Mouse (Mus musculus) erythroblast, embryonic 14.5 days (primary cell): Measurements from ENCODE around the gene Erbb2. TPM values are rescaled to one million over a fixed set of nuclear protein-coding genes. Genes with fewer than 3 reads are reported as not detected.
"Not testable (repeated sequence)": the region's sequence is repeated elsewhere in the genome, so short reads cannot be mapped to it uniquely, and the experiment has no call there.

ENCODE experiments used
- H3K27me3 ChIP-seq: 2 replicates; pipeline ENCODE4 v1.6.1; 2012; ENCODE audit warnings: inconsistent platforms; ENCODE audit not compliant: control insufficient read depth
- H3K36me3 ChIP-seq: 2 replicates; pipeline ENCODE4 v1.6.1; 2012; ENCODE audit warnings: mild to moderate bottlenecking, inconsistent platforms; ENCODE audit not compliant: control insufficient read depth
- H3K4me1 ChIP-seq: 2 replicates; pipeline ENCODE4 v1.6.1; 2012; ENCODE audit warnings: inconsistent platforms; ENCODE audit not compliant: control insufficient read depth
- H3K4me3 ChIP-seq: replicated peaks from 2 replicates; pipeline ENCODE3; 2012; ENCODE audit warnings: moderate library complexity, mild to moderate bottlenecking, inconsistent platforms
- H3K9me3 ChIP-seq: 2 replicates; pipeline ENCODE4 v1.6.1; 2012; ENCODE audit warnings: low read length, inconsistent platforms, mixed read lengths; ENCODE audit not compliant: control insufficient read depth
- GATA1 ChIP-seq: IDR thresholded peaks from 2 replicates; pipeline ENCODE4 v1.6.1; 2012; ENCODE audit warnings: low read length, inconsistent platforms, mixed read lengths
- TAL1 ChIP-seq: IDR thresholded peaks from 3 replicates; pipeline ENCODE4 v1.6.1; 2012; ENCODE audit warnings: low read length, inconsistent platforms, mixed read lengths
- polyA plus RNA-seq: library from polyadenylated mRNA; stranded (reverse); fragments of >175 nt; gene quantifications from 2 replicates; pipeline ENCODE4 v1.2.3, GENCODE M21; 2012

The Erbb2 gene
- polyA plus RNA-seq, 1 experiment, result 0.01 TPM

DNA sequence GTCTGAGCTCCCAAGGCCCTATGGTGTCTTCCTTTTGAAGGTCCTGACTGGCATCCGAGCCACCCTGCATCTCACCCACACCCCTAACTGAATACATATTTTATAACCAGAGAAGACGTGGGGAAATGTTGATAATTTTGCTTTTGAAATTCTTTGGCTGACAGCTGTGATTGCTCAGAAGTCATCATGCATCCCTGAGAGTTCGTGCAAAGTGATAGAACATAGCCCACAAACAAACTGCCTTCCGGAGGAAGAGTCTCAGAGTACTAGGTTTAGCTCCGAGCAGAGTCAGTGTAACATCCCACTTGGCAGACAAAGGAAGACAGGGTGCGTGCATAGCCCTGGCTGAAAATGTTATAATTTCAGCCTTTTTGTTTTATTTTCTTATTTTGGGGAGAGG lies 39.0 kb upstream of the Erbb2 start:
- Histone ChIP-seq H3K4me1 (no peaks in the 10 kb centered on the region; the same call in 1 of the 2 replicates), H3K4me3 (no peak overlapping the region), H3K36me3 (peaks cover 46% of the 10 kb centered on the region), H3K27me3 (no peaks in the 10 kb centered on the region), H3K9me3 (no peaks in the 10 kb centered on the region)
- no peak for TF ChIP-seq TAL1
- TF ChIP-seq GATA1, result no peak

DNA sequence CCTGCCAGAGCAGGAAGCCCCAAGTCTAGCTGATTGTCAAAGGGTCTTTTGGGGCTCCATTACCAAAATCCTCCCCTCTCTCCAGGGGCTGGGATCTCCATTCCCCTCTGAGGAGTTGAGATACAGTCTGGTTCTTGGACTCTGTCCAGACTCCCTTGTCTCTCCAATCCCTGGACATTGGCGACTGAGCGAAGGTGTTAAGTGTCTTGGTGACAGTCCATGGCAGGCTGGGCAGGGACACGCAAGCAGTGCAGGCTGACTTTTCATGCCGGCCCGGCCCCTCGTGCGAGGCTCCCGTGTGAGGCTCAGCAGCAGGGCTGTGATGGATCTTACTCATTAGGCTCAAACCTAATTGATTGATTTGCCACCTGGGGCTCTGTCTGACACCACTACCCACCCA lies 38.0 kb upstream of the Erbb2 start:
- TF ChIP-seq TAL1 (no peak), GATA1 (no peak)
- Histone ChIP-seq H3K9me3 (no peaks in the 10 kb centered on the region), H3K27me3 (no peaks in the 10 kb centered on the region), H3K4me3 (no peak overlapping the region), H3K36me3 (peaks cover 56% of the 10 kb centered on the region), H3K4me1 (no peaks in the 10 kb centered on the region; the same call in 1 of the 2 replicates)

DNA sequence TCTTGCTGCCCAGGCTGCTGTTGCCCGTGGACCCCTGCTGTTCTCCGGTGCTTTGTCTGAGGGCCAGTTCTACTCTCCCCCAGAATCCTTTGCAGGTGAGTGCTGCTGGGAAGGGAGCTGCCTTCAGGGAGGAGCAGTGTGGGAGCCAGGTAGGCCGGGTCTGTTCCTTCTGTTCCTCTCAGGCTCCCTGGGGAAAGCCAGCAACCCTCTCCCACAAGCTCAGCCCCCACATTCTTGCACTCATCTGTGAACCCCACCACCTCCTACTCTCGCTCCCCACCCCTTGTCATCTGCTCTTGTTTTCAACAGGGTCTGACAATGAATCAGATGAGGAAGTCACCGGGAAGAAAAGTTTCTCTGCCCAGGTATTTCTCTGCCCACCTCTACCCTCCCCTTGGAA lies 35.5 kb upstream of the Erbb2 start:
- TF ChIP-seq TAL1, result no peak
- TF ChIP-seq GATA1, result no peak

DNA sequence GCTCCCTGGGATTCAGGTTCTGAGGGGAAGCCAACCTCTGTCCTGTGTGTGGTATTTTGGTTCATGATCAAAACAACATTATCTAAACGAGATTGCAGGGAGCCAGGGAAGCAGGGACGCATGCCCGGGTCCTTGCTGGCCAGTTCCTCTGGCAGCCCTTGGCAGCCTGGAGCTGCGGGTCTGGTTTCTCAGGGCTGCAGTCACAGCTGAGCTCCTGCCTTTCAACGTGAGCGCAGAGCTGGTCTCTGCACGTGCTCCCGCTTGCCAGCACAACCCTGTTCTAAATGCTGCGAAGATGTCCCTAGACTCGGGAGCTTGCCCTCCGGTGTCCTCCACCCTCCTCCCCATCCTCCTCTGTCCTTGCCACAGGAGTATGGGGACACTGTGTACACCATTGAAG lies 34.5 kb upstream of the Erbb2 start:
- Histone ChIP-seq H3K4me1 (no peaks in the 10 kb centered on the region), H3K4me3 (no peak overlapping the region), H3K36me3 (peaks cover 72% of the 10 kb centered on the region), H3K9me3 (no peaks in the 10 kb centered on the region), H3K27me3 (no peaks in the 10 kb centered on the region)
- TF ChIP-seq GATA1, result no peak
- TF ChIP-seq TAL1, result no peak

More for the DNA sequence above, 35.5 kb upstream of the Erbb2 start:
- Histone ChIP-seq H3K36me3 (peaks cover 72% of the 10 kb centered on the region), H3K27me3 (no peaks in the 10 kb centered on the region), H3K9me3 (no peaks in the 10 kb centered on the region), H3K4me3 (no peak overlapping the region), H3K4me1 (no peaks in the 10 kb centered on the region; the same call in 1 of the 2 replicates)

DNA sequence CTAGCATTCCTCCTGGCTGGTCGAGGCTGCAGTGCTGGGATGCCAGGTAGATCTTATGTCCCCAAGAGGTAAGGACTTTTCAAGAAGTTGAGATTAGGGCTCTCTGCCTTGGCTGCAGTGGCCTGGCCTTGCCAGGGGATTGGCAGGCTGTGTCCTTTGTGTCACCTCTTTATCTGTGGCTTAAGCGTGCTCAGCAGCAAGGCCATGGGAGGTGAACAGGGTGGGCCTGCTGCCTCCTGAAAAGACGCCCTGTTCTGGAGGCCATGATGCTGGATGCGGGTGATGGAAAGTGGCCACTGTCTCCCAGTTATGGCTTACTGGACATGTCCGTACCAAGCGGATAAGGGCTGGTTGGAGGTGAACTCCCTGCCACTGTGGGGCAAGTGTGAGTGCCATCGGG lies 32.9 kb upstream of the Erbb2 start:
- no peak for TF ChIP-seq GATA1
- H3K9me3 ChIP-seq, result no peaks in the 10 kb centered on the region
- H3K4me3 ChIP-seq, result no peak overlapping the region
- no peaks in the 10 kb centered on the region for H3K4me1 ChIP-seq
- H3K36me3 ChIP-seq, result peaks cover 65% of the 10 kb centered on the region
- H3K27me3 ChIP-seq, result peaks cover 12% of the 10 kb centered on the region

DNA sequence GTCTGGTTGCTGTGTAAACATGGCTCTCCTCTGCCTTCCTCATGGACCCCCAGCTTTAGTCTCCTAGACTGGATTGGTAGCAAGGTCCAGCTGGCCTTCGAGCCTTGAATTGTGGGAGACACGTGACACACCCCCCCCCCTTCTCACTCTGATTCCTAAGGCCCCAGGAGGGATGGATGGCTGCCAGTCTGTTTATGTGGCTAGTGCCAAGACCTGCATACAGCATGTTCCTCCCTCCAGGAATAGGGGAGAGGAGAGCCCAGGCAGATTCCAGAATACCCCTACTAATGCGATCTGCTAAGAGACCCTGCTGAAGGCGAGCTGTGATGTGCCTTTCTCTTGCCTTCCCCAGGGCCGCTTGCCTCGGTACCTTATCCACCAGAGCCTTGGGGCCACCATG lies 32.2 kb upstream of the Erbb2 start:
- TF ChIP-seq TAL1 (no peak), GATA1 (no peak)
- H3K4me1 ChIP-seq, result no peaks in the 10 kb centered on the region
- peaks cover 57% of the 10 kb centered on the region for H3K36me3 ChIP-seq
- H3K4me3 ChIP-seq, result no peak overlapping the region
- H3K27me3 ChIP-seq, result peaks cover 20% of the 10 kb centered on the region
- no peaks in the 10 kb centered on the region for H3K9me3 ChIP-seq

DNA sequence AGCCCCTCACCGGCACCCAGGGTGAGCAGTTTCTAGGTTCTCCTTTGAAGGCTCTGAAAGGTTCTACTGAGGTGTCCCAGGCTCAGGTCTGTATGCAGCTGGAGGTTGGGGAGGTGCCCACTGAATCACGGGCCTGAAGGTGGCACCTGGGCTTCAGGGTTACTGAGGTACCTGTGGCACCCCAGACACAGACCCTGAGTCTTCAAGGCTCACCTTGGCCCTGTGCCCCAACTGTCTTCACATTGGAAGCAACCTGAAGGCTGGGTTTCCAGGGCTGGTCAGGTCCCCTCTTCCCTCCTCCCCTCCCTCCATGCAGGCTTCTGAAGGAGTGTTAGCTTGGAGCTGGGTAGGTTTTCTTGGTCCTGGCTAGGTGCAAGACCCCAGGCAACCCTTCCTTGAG lies 30.6 kb upstream of the Erbb2 start:
- Histone ChIP-seq H3K27me3 (peaks cover 35% of the 10 kb centered on the region), H3K4me1 (no peaks in the 10 kb centered on the region; the same call in none of the 2 replicates), H3K4me3 (no peak overlapping the region), H3K9me3 (no peaks in the 10 kb centered on the region), H3K36me3 (peaks cover 42% of the 10 kb centered on the region)
- no peak for TF ChIP-seq TAL1
- TF ChIP-seq GATA1, result no peak

DNA sequence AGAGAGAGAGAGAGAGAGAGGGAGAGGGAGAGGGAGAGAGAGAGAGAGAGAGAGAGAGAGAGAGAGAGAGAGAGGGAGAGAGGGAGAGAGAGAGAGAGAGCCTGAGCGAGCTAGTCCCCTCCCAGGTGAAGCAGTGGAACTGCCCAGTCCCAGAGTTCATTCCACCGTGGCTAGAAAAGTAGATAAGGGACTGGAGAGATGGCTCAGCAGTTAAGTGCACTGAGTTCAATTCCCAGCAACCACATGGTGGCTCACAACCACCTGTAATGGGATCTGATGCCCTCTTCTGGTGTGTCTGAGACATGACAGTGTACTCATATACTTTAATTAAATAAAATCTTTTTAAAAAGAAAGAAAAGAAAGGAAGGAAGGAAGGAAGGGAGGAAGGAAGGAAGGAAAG lies 29.9 kb upstream of the Erbb2 start:
- not testable (repeated sequence) for H3K4me3 ChIP-seq, H3K9me3 ChIP-seq, H3K4me1 ChIP-seq
- Histone ChIP-seq H3K27me3 (peaks cover 43% of the 10 kb centered on the region), H3K36me3 (peaks cover 34% of the 10 kb centered on the region)

DNA sequence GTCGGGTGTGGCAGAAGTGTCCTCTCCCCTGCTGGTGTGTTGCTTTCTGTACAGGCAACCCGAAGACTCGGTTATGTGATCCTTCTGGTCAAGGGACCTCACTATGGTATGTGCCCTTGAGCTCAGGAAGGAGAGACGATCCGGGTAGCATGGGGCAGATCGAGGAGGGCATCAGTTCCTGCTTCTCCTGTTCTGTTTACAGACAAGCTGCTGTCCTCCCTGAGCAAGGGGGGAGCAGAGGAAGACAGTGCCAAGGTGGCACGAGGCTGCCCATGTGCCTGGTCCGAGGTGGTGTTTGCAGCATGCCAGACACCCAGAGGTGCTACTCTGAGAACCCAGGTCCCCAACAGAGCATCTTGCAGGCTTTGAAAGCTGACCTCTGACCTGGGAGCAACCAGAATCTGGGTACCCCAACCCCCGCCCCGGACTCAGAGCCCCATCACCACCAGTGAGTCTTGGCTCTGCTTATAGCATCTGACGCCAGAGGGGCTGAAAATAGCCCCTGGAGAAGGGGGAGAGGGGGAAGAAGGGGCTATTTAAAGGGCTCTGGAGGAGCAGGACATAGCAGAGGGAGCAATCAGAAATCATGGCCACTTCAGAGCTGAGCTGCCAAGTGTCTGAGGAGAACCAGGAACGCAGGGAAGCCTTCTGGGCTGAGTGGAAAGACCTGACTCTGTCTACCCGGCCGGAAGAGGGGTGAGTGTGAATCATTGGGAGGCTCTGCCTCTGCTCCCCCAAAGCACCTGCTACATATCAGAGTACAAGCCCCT lies 28.8 kb upstream of the Erbb2 start, which contains the start of gene Tcap:
TSS of gene Tcap (plus strand) at position 551 of the 770 bp plus-strand sequence.
- H3K27me3 ChIP-seq, result peaks cover 53% of the 10 kb centered on the region

More for the DNA sequence above, 28.8 kb upstream of the Erbb2 start, which contains the start of gene Tcap:
- H3K9me3 ChIP-seq, result no peaks in the 10 kb centered on the region
- H3K4me3 ChIP-seq, result no peak within 1 kb of the TSS
- peaks cover 24% of the 10 kb centered on the region for H3K36me3 ChIP-seq
- TF ChIP-seq GATA1 (no peak), TAL1 (no peak)
- H3K4me1 ChIP-seq, result no peaks in the 10 kb centered on the region; the same call in none of the 2 replicates
